Mouse (Mus musculus) kidney, embryonic 14.5 days (tissue): ENCODE data around the gene Phxr2. TPM values are rescaled to one million over a fixed set of nuclear protein-coding genes. Genes with fewer than 3 reads are reported as not detected.

Experiments
- ATAC-seq: fragments of 200-750 bp; cut with Nextera tagmentation; 2 replicates; pipeline ENCODE4 v1.8.0; 2017; ENCODE audit warnings: moderate number of reproducible peaks, mild to moderate bottlenecking, moderate TSS enrichment, moderate library complexity; ENCODE audit not compliant: low FRiP score, low TSS enrichment
- H3K27ac ChIP-seq: fragments of 300-500 bp; sonication (generic); 2 replicates; pipeline ENCODE4 v1.5.1; 2014; ENCODE audit warnings: low read depth, mild to moderate bottlenecking, low read length, moderate library complexity, mixed read lengths
- H3K27me3 ChIP-seq: fragments of 300-500 bp; sonication (generic); 2 replicates; pipeline ENCODE4 v1.6.1; 2014; ENCODE audit warnings: mild to moderate bottlenecking, low read length; ENCODE audit not compliant: control insufficient read depth, insufficient read depth
- H3K36me3 ChIP-seq: fragments of 300-500 bp; sonication (generic); 2 replicates; pipeline ENCODE4 v1.6.1; 2014; ENCODE audit warnings: low read length, mixed read lengths; ENCODE audit not compliant: control insufficient read depth, insufficient read depth
- H3K4me1 ChIP-seq: fragments of 300-500 bp; sonication (generic); 2 replicates; pipeline ENCODE4 v1.6.1; 2014; ENCODE audit warnings: low read length, mixed read lengths; ENCODE audit not compliant: control insufficient read depth, insufficient read depth
- H3K4me2 ChIP-seq: fragments of 300-500 bp; sonication (generic); replicated peaks from 2 replicates; pipeline ENCODE4 v1.6.1; 2014; ENCODE audit warnings: low read depth, mild to moderate bottlenecking, low read length
- H3K4me3 ChIP-seq: fragments of 300-500 bp; sonication (generic); 2 replicates; pipeline ENCODE4 v1.5.1; 2014; ENCODE audit warnings: mild to moderate bottlenecking, low read length
- H3K9ac ChIP-seq: fragments of 300-500 bp; sonication (generic); 2 replicates; pipeline ENCODE4 v1.6.1; 2014; ENCODE audit warnings: low read depth, mild to moderate bottlenecking, low read length, moderate library complexity
- H3K9me3 ChIP-seq: fragments of 300-500 bp; sonication (generic); 2 replicates; pipeline ENCODE4 v1.6.1; 2016; ENCODE audit warnings: low read length; ENCODE audit not compliant: control insufficient read depth
- WGBS: fragments of 180-500 bp; shearing (Covaris S2); extraction: QIAGEN DNeasy Blood & Tissue Kit; methylation state at CpG from one replicate; pipeline ENCODE4 v1.1.7; 2014; 5-methylcytosine and 5-hydroxymethylcytosine counted together
- polyA plus RNA-seq: library from polyadenylated mRNA; unstranded; fragments of >200 nt; fragmentation: Nextera tagmentation; extraction: Ambion mirVana; gene quantifications from 2 replicates; pipeline ENCODE4 v1.2.1, GENCODE M21; 2014

Phxr2 gene
- polyA plus RNA-seq, 1 experiment from 2014 or later, result not detected

DNA sequence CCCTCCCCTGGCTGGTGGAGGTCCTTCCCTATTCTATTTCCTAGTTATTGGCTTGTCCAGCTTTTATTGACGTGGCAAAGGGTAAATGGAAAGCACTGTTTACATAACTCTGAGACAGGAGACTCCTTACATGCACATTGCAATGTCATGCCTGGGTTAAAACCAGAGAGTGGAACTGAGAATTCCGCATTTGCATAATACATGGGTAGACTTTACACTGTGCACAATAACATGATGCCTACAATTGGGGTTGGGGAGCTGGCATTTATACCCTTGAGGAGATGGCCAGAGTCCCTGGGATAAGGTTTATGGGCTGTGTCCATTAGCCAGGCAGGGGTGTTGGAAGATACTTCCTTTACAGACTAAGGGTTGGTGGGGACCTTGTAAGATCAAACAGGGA, 32.8 kb downstream of the Phxr2 start:
- no peaks in the 10 kb centered on the region for H3K36me3 ChIP-seq
- no peak overlapping the region for H3K4me3 ChIP-seq
- H3K27ac ChIP-seq, result no peak overlapping the region
- no peaks in the 10 kb centered on the region for H3K27me3 ChIP-seq
- WGBS, result 59% methylated on average over 2 of the region's 2 CpGs
- no peak for ATAC-seq
- no peaks in the 10 kb centered on the region for H3K4me1 ChIP-seq
- H3K4me2 ChIP-seq, result no peak overlapping the region
- H3K9ac ChIP-seq, result no peak overlapping the region
- H3K9me3 ChIP-seq, result no peaks in the 10 kb centered on the region

DNA sequence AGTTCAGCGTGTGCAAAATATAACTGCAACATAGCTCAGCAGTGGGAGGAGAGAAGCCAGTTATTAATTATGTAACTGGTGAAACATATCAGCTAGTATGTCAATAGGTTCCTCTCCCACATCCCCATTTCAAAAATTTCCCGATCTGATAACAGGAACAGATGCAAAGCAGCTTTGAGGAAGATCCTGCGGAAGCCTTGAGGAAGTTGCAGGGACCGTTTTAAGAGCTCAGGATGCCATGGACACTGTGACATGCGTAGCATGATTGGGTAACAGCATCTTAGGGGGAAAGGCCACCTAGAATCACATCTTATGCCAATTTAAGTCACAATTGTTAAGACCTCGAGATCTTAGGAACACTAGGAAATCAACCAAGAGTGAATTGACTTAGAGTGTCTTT, 36.2 kb downstream of the Phxr2 start:
- Histone ChIP-seq H3K4me3 (no peak overlapping the region), H3K27me3 (no peaks in the 10 kb centered on the region), H3K27ac (no peak overlapping the region), H3K4me2 (no peak overlapping the region), H3K9ac (no peak overlapping the region), H3K4me1 (no peaks in the 10 kb centered on the region), H3K36me3 (no peaks in the 10 kb centered on the region), H3K9me3 (no peaks in the 10 kb centered on the region)
- 80% methylated on average over 6 of the region's 6 CpGs for WGBS
- ATAC-seq, result no peak

DNA sequence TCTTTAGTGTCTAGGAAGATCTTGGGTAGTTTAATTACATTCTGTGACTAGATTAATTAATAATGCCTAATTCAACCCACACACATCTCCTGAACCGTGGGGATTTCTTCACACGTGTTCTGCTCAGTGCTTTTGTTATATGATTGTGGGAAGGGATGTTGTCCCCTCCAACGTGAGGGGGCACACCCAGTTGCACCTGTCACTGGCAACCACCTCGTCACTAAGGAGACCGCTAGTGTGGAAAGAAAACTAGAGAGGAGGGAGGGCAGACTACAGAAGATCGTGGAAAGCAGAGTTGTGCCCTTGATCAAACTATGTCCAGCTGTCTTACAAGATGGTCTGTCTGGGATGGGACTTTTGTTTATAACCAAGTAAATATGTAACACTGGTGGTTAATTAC, 40.1 kb downstream of the Phxr2 start:
- H3K9me3 ChIP-seq, result no peaks in the 10 kb centered on the region
- H3K4me2 ChIP-seq, result no peak overlapping the region
- no peaks in the 10 kb centered on the region for H3K27me3 ChIP-seq
- no peaks in the 10 kb centered on the region for H3K36me3 ChIP-seq
- H3K27ac ChIP-seq, result no peak overlapping the region
- no peak overlapping the region for H3K4me3 ChIP-seq
- no peak for ATAC-seq
- WGBS, result 74% methylated on average over 6 of the region's 6 CpGs
- H3K4me1 ChIP-seq, result no peaks in the 10 kb centered on the region
- no peak overlapping the region for H3K9ac ChIP-seq

DNA sequence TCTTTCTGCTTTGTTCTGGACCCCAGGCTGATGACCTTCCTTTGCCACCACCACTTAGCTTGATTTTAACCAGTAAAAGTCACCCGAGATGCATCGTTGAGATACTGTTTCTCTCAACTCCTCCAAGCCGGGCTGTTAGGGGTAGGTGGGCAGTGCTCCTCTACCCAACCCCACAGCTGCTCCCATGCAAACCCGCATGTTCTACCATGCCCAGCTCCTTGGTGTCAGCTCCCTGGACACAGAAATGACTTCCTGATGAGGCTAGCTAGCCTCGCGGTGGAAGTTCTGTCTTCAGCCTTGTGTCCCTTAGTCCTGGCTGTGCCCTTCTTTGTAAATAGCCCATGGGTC, 40.9 kb downstream of the Phxr2 start:
- no peak overlapping the region for H3K4me2 ChIP-seq
- H3K4me3 ChIP-seq, result no peak overlapping the region
- WGBS, result 67% methylated on average over 6 of the region's 6 CpGs
- H3K4me1 ChIP-seq, result no peaks in the 10 kb centered on the region
- no peaks in the 10 kb centered on the region for H3K9me3 ChIP-seq
- H3K9ac ChIP-seq, result no peak overlapping the region
- no peak overlapping the region for H3K27ac ChIP-seq
- no peaks in the 10 kb centered on the region for H3K27me3 ChIP-seq
- H3K36me3 ChIP-seq, result no peaks in the 10 kb centered on the region
- ATAC-seq, result no peak

DNA sequence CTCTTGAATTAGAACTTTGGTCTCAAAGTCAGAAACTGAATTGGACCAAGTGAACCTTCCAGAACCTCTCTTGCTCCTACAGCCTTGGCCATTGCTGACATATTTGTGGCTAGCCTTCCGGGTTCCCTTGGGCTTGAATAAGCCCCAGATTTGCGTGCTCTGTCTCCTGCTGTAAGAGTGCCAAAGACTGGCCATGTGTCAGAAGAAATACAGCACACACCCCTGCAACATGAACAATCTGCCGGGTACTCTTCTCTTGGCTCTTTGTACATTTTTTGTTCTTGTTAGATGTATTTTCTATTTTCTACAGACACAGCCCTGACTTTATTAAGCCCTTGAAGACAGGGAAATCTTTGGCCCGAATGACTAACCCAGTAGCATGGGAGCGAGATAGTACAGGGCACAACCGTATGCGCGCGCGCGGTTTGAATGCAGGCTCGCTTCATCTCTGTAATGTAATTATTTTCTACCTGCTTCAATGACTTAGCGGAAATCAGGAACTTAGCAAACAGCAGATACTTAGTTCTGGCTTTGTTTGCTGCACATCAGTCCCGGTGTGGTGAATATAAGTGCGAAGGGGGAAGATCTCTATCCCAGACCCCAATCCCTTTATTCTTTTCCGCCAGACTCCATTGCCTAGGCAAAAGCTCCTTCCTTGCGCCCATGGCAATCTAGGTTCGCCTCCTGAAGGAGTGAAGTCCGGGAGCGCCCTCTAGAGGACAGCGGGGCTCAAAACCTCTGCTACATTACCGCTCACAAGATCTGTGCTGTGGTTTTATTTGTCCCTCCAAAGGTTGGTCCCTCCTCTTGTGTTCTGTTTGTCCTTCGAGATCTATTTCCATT, 41.5 kb downstream of the Phxr2 start:
- no peaks in the 10 kb centered on the region for H3K36me3 ChIP-seq
- H3K4me3 ChIP-seq, result no peak overlapping the region
- WGBS, result 47% methylated on average over 23 of the region's 23 CpGs
- H3K4me2 ChIP-seq, result no peak overlapping the region
- no peaks in the 10 kb centered on the region for H3K9me3 ChIP-seq
- no peaks in the 10 kb centered on the region for H3K27me3 ChIP-seq
- no peak overlapping the region for H3K27ac ChIP-seq
- ATAC-seq, result peak; percentile 77; the same call in 1 of the 2 replicates
- H3K9ac ChIP-seq, result no peak overlapping the region
- H3K4me1 ChIP-seq, result no peaks in the 10 kb centered on the region

DNA sequence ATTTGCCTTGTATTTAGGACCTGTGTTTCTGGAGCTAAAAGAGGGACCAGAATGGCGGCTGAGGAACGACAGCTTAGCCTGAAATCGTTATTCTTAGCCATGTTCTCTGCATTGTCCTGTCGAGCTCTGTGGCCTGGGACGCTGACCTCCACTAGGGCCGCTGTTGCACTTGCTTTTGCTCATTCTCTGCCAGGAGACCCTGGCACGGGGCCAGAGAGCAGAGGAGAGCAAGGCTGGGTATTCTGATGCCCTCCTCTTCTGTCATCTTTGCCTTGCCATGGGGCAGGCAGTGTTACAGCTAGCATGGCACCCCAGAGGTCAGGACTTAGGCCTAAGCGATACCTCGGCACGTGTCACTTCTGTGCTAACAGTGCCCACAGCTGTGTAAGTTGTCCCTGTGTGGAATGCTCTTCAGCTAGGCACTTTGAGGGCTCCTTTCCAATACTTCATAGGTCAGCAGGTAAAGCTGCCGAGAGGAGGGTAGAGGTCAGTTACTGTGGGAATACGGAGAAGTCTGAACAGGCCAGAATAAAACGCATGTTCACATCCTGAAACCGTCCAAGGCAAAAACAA, 42.6 kb downstream of the Phxr2 start:
- no peak overlapping the region for H3K4me2 ChIP-seq
- no peak overlapping the region for H3K4me3 ChIP-seq
- ATAC-seq, result no peak
- no peaks in the 10 kb centered on the region for H3K4me1 ChIP-seq
- no peaks in the 10 kb centered on the region for H3K27me3 ChIP-seq
- H3K9ac ChIP-seq, result no peak overlapping the region
- no peak overlapping the region for H3K27ac ChIP-seq
- H3K9me3 ChIP-seq, result no peaks in the 10 kb centered on the region
- WGBS, result 91% methylated on average over 14 of the region's 14 CpGs
- H3K36me3 ChIP-seq, result no peaks in the 10 kb centered on the region

DNA sequence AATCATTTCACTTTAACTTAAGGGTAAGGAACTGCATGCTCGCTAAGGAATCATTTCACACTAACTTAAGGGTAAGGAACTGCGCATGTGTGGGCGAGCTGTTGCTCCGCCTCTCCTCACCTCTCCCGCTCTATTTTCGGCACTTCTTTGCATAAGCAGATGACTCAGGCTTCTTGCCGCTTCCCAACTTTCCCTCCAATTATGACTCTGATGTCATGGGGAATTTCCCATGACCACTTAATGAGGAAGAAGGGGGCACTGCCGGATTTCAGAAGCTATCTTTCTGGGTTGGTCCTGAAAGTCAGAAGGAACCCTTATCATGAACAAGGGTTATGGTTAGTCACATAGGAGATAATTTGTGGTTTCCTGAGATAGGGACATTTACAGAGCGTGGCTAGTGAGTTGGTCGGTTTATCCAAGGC, 44.5 kb downstream of the Phxr2 start:
- Histone ChIP-seq H3K27ac (no peak overlapping the region), H3K27me3 (no peaks in the 10 kb centered on the region), H3K9me3 (no peaks in the 10 kb centered on the region), H3K4me3 (no peak overlapping the region), H3K4me2 (no peak overlapping the region), H3K36me3 (no peaks in the 10 kb centered on the region), H3K4me1 (no peaks in the 10 kb centered on the region), H3K9ac (no peak overlapping the region)
- no peak for ATAC-seq
- 86% methylated on average over 10 of the region's 10 CpGs for WGBS

DNA sequence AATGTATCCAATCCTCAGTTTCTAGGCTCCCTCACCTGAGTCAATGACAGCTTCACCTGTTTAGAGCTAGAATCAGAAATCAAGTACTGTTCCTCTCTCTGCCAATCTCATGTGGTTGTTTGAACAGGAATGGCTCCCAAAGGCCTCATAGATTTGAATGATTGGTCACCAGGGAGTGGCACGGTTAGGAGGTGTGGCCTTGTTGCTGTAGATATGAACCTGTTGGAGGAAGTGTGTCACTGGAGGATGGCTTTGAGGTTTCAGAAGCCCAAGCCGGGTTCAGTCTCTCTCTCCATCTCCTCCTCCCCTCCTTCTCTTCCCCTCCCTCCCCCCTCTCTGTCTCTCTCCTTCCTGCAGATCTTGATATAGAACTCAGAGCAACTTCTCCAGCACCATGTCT, 47.5 kb downstream of the Phxr2 start:
- 78% methylated on average over 2 of the region's 2 CpGs for WGBS
- H3K4me2 ChIP-seq, result no peak overlapping the region
- no peaks in the 10 kb centered on the region for H3K9me3 ChIP-seq
- no peak for ATAC-seq
- no peak overlapping the region for H3K27ac ChIP-seq
- no peaks in the 10 kb centered on the region for H3K36me3 ChIP-seq
- no peak overlapping the region for H3K9ac ChIP-seq
- H3K4me3 ChIP-seq, result no peak overlapping the region
- H3K27me3 ChIP-seq, result no peaks in the 10 kb centered on the region
- H3K4me1 ChIP-seq, result no peaks in the 10 kb centered on the region

DNA sequence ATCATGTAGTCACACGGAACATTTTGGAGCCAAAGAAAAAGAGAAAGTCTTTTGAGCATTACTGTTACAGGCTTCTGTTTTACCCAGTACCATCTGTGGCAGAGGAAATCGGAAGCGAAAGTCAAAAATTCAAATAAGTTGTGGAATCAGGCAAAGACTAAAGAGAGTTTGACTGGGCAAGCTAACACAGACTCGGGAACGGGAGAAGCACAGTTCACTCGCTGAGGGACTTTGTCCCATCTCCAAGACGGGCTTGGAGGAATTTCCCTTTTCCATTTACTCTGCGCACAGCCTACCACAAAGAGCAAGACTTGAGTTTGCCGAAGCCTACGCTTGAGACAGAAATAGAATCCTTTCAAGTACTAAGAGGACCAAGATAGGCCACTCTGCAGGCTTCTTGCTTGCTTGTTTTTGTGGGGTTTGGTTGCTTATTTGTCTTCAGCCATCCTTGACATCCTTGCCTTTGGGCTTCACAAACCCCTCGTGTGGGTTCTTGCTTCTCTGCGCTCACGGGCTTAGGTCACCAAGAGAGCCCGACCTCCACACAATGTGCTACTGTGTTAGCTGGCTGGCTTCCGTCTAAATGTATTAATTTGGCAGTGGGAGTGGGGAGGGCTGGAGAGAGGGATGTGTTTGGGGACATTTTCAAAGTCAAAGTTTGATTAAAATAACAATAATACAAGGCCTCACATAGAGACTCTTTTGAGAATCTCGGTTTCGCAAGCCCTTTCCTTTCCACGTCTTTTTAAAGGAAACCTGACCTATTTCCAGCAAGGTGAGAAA, 49.8 kb downstream of the Phxr2 start:
- Histone ChIP-seq H3K4me1 (no peaks in the 10 kb centered on the region), H3K4me3 (no peak overlapping the region), H3K27ac (no peak overlapping the region), H3K9me3 (no peaks in the 10 kb centered on the region), H3K36me3 (no peaks in the 10 kb centered on the region), H3K4me2 (no peak overlapping the region), H3K9ac (no peak overlapping the region), H3K27me3 (no peaks in the 10 kb centered on the region)
- no peak for ATAC-seq
- WGBS, result 84% methylated on average over 18 of the region's 18 CpGs
